ENCODE assay signal across 16 mouse cellular contexts in genomic region chr14:55387378-55387777, GRCm38 (mm10).
DNase-seq lines count a peak whose midpoint lies in the region; ATAC-seq lines count a peak whose summit lies in the region.
"Had no signal": no experiment of that assay in that cellular context is flagged by ENCODE, and none has a peak within 500 bp of the region (broad histone marks: within the 10 kb centered on the region; RNA-seq: fewer than 3 reads in every experiment).

No protein-coding gene starts in this region.

- peak; percentile 26 for DNase-seq in embryonic facial prominence, embryonic 11.5 days (ENCODE audit: low spot score)
- DNase-seq in embryonic facial prominence, embryonic 10.5 days (ENCODE audit: low spot score), result no peak
- DNase-seq in MN1 (ENCODE audit: low spot score), result peak; percentile 19
- DNase-seq in gastrocnemius, postnatal 14 days, result peak; percentile 22
- DNase-seq in hindbrain, embryonic 14.5 days (ENCODE audit: low spot score), result no peak
- DNase-seq in adrenal gland, postnatal 10 days, result no peak
- DNase-seq: cerebellum, adult 8-10 months had no signal

- intact Hi-C loops in gastrocnemius, postnatal 14 days (cut with DNase I; ENCODE audit: low total_unique reads), result no loop called here

- no peak overlapping the region for H3K4me3 ChIP-seq in embryonic facial prominence, embryonic 11.5 days (ENCODE audit: low read depth, low read length)
- H3K4me3 ChIP-seq in embryonic facial prominence, embryonic 10.5 days, result no peak overlapping the region
- H3K4me3 ChIP-seq in heart, embryonic 15.5 days, result no peak overlapping the region
- no peak overlapping the region for H3K4me3 ChIP-seq in hindbrain, embryonic 14.5 days (replicated peaks; ENCODE audit: low read length)
- H3K4me3 ChIP-seq: embryonic facial prominence, embryonic 15.5 days; forebrain, embryonic 15.5 days; hindbrain, embryonic 15.5 days; midbrain, embryonic 13.5 days; neural tube, embryonic 12.5 days had no signal

- no peak for ATAC-seq in embryonic facial prominence, embryonic 11.5 days (replicated peaks; ENCODE audit: insufficient number of reproducible peaks, low FRiP score, low TSS enrichment, low read depth)
- peak; percentile 64; the same call in 1 of the 2 replicates for ATAC-seq in heart, embryonic 15.5 days (replicated peaks; ENCODE audit: insufficient number of reproducible peaks, insufficient read depth, low FRiP score, low read depth)
- no peak for ATAC-seq in erythroblast, adult 5-6 weeks (replicated peaks; ENCODE audit: low FRiP score, poor library complexity, severe bottlenecking)
- no peak for ATAC-seq in hindbrain, embryonic 14.5 days (ENCODE audit: low FRiP score)
- ATAC-seq: forebrain, embryonic 15.5 days; midbrain, embryonic 13.5 days had no signal

- H3K4me2 ChIP-seq in embryonic facial prominence, embryonic 11.5 days (ENCODE audit: low read depth, low read length), result no peak overlapping the region
- H3K4me2 ChIP-seq in heart, embryonic 15.5 days, result peak overlapping the region; percentile 39; the same call in 1 of the 2 replicates
- no peak overlapping the region for H3K4me2 ChIP-seq in hindbrain, embryonic 14.5 days (replicated peaks)
- H3K4me2 ChIP-seq: embryonic facial prominence, embryonic 15.5 days; forebrain, embryonic 15.5 days; hindbrain, embryonic 15.5 days; liver, embryonic 11.5 days; midbrain, embryonic 13.5 days; neural tube, embryonic 12.5 days had no signal

- WGBS in embryonic facial prominence, embryonic 11.5 days, result 52% methylated on average over 6 of the region's 6 CpGs
- 57% methylated on average over 6 of the region's 6 CpGs for WGBS in embryonic facial prominence, embryonic 10.5 days
- WGBS in heart, embryonic 15.5 days, result 19% methylated on average over 6 of the region's 6 CpGs
- WGBS in hindbrain, embryonic 14.5 days, result 63% methylated on average over 6 of the region's 6 CpGs

- no peak overlapping the region for H3K27ac ChIP-seq in embryonic facial prominence, embryonic 11.5 days (replicated peaks; ENCODE audit: low read depth, low read length)
- H3K27ac ChIP-seq in embryonic facial prominence, embryonic 10.5 days (replicated peaks), result no peak overlapping the region
- H3K27ac ChIP-seq in heart, embryonic 15.5 days, result peak overlapping the region; percentile 88
- H3K27ac ChIP-seq in hindbrain, embryonic 14.5 days, result no peak overlapping the region
- H3K27ac ChIP-seq: embryonic facial prominence, embryonic 15.5 days; forebrain, embryonic 15.5 days; hindbrain, embryonic 15.5 days; midbrain, embryonic 13.5 days; neural tube, embryonic 12.5 days had no signal

- no peaks in the 10 kb centered on the region for H3K36me3 ChIP-seq in embryonic facial prominence, embryonic 11.5 days (replicated peaks; ENCODE audit: control insufficient read depth, insufficient read depth, low read depth, low read length)
- H3K36me3 ChIP-seq in embryonic facial prominence, embryonic 10.5 days (replicated peaks), result no peaks in the 10 kb centered on the region
- no peaks in the 10 kb centered on the region for H3K36me3 ChIP-seq in heart, embryonic 15.5 days
- no peaks in the 10 kb centered on the region for H3K36me3 ChIP-seq in hindbrain, embryonic 14.5 days (replicated peaks; ENCODE audit: control insufficient read depth, insufficient read depth)
- H3K36me3 ChIP-seq: embryonic facial prominence, embryonic 15.5 days; forebrain, embryonic 15.5 days; G1E; hindbrain, embryonic 15.5 days; midbrain, embryonic 13.5 days; neural tube, embryonic 12.5 days had no signal

- H3K9me3 ChIP-seq in embryonic facial prominence, embryonic 11.5 days (replicated peaks; ENCODE audit: control insufficient read depth, low read length), result no peaks in the 10 kb centered on the region
- H3K9me3 ChIP-seq in embryonic facial prominence, embryonic 10.5 days, result no peaks in the 10 kb centered on the region
- no peaks in the 10 kb centered on the region for H3K9me3 ChIP-seq in heart, embryonic 15.5 days (replicated peaks)
- H3K9me3 ChIP-seq in hindbrain, embryonic 14.5 days (ENCODE audit: control insufficient read depth, low read length), result no peaks in the 10 kb centered on the region
- H3K9me3 ChIP-seq: embryonic facial prominence, embryonic 15.5 days; forebrain, embryonic 15.5 days; G1E; hindbrain, embryonic 15.5 days; midbrain, embryonic 13.5 days; neural tube, embryonic 12.5 days had no signal

- no peak overlapping the region for H3K9ac ChIP-seq in embryonic facial prominence, embryonic 11.5 days (replicated peaks; ENCODE audit: low read length)
- no peak overlapping the region for H3K9ac ChIP-seq in heart, embryonic 15.5 days
- H3K9ac ChIP-seq in hindbrain, embryonic 14.5 days, result no peak overlapping the region
- H3K9ac ChIP-seq: embryonic facial prominence, embryonic 15.5 days; forebrain, embryonic 15.5 days; hindbrain, embryonic 15.5 days; midbrain, embryonic 13.5 days; neural tube, embryonic 12.5 days had no signal

- no peaks in the 10 kb centered on the region for H3K4me1 ChIP-seq in embryonic facial prominence, embryonic 11.5 days (ENCODE audit: control insufficient read depth, insufficient read depth, low read length)
- H3K4me1 ChIP-seq in embryonic facial prominence, embryonic 10.5 days, result peaks cover 10% of the 10 kb centered on the region
- peaks cover 15% of the 10 kb centered on the region for H3K4me1 ChIP-seq in heart, embryonic 15.5 days (replicated peaks)
- H3K4me1 ChIP-seq in hindbrain, embryonic 14.5 days (replicated peaks; ENCODE audit: control insufficient read depth, insufficient read depth, low read length), result no peaks in the 10 kb centered on the region
- H3K4me1 ChIP-seq: forebrain, embryonic 15.5 days; hindbrain, embryonic 15.5 days; neural tube, embryonic 12.5 days had no signal

- no peaks in the 10 kb centered on the region for H3K27me3 ChIP-seq in embryonic facial prominence, embryonic 11.5 days (ENCODE audit: control insufficient read depth, insufficient read depth, low read length)
- H3K27me3 ChIP-seq in embryonic facial prominence, embryonic 10.5 days (replicated peaks; ENCODE audit: low read depth, poor library complexity, severe bottlenecking), result no peaks in the 10 kb centered on the region
- no peaks in the 10 kb centered on the region for H3K27me3 ChIP-seq in heart, embryonic 15.5 days
- no peaks in the 10 kb centered on the region for H3K27me3 ChIP-seq in hindbrain, embryonic 14.5 days (ENCODE audit: control insufficient read depth, insufficient read depth, low read length)
- H3K27me3 ChIP-seq: embryonic facial prominence, embryonic 15.5 days; forebrain, embryonic 15.5 days; hindbrain, embryonic 15.5 days; midbrain, embryonic 13.5 days; neural tube, embryonic 12.5 days had no signal

Comparison
In these comparisons a context has a peak if more than half of its experiments do, and no peak if none do; other contexts are left out.
1. DNase-seq: peak in embryonic facial prominence, embryonic 11.5 days (single experiment), MN1 (single experiment) and gastrocnemius, postnatal 14 days (single experiment); none in embryonic facial prominence, embryonic 10.5 days (single experiment), hindbrain, embryonic 14.5 days (single experiment) and adrenal gland, postnatal 10 days (single experiment).